Mouse (Mus musculus) embryonic facial prominence, embryonic 12.5 days (tissue): Measurements from ENCODE around the gene Pdcd11. TPM values are rescaled to one million over a fixed set of nuclear protein-coding genes. Genes with fewer than 3 reads are reported as not detected.

Experiments
- ATAC-seq: fragments of 200-750 bp; cut with Nextera tagmentation; 2 replicates; pipeline ENCODE4 v1.8.0; 2017; ENCODE audit not compliant: insufficient number of reproducible peaks, insufficient read depth, low FRiP score, low TSS enrichment
- H3K27ac ChIP-seq: fragments of 300-500 bp; sonication (generic); 2 replicates; pipeline ENCODE4 v1.5.1; 2016; ENCODE audit warnings: mild to moderate bottlenecking
- H3K27me3 ChIP-seq: fragments of 300-500 bp; sonication (generic); 2 replicates; pipeline ENCODE4 v1.6.1; 2016; ENCODE audit warnings: mild to moderate bottlenecking, moderate library complexity
- H3K36me3 ChIP-seq: fragments of 300-500 bp; sonication (generic); 2 replicates; pipeline ENCODE4 v1.6.1; 2016; ENCODE audit warnings: mild to moderate bottlenecking
- H3K4me1 ChIP-seq: fragments of 300-500 bp; sonication (generic); 2 replicates; pipeline ENCODE4 v1.6.1; 2016
- H3K4me2 ChIP-seq: fragments of 300-500 bp; sonication (generic); replicated peaks from 2 replicates; pipeline ENCODE4 v1.6.1; 2016; ENCODE audit warnings: mild to moderate bottlenecking, moderate library complexity
- H3K4me3 ChIP-seq: fragments of 300-500 bp; sonication (generic); 2 replicates; pipeline ENCODE4 v1.5.1; 2016; ENCODE audit warnings: mild to moderate bottlenecking
- H3K9ac ChIP-seq: fragments of 300-500 bp; sonication (generic); 2 replicates; pipeline ENCODE4 v1.6.1; 2016; ENCODE audit warnings: mild to moderate bottlenecking, moderate library complexity
- H3K9me3 ChIP-seq: fragments of 300-500 bp; sonication (generic); 2 replicates; pipeline ENCODE4 v1.6.1; 2016; ENCODE audit warnings: mild to moderate bottlenecking, moderate library complexity
- WGBS: fragments of 180-500 bp; shearing (Covaris S2); methylation state at CpG from one replicate; pipeline ENCODE4 v1.1.7; 2016; 5-methylcytosine and 5-hydroxymethylcytosine counted together
- polyA plus RNA-seq: library from polyadenylated mRNA; unstranded; fragments of >200 nt; fragmentation: Nextera tagmentation; extraction: Ambion mirVana; gene quantifications from 2 replicates; pipeline ENCODE4 v1.2.1, GENCODE M21; 2016

Pdcd11 gene
- polyA plus RNA-seq, 1 experiment from 2014 or later = 14.0 TPM

- Histone ChIP-seq H3K9me3 (no peaks in the 10 kb centered on the region), H3K4me2 (peak overlapping the region; percentile 53), H3K4me3 (peak overlapping the region; percentile 27), H3K27ac (no peak overlapping the region), H3K9ac (peak overlapping the region; percentile 33; the same call in 1 of the 2 replicates), H3K27me3 (0 out of 2 replicates have a peak, but pooled peaks cover 3% of the 10 kb centered on the region), H3K36me3 (no peaks in the 10 kb centered on the region), H3K4me1 (0 out of 2 replicates have a peak, but pooled peaks cover 4% of the 10 kb centered on the region)
- 24% methylated on average over 32 of the region's 32 CpGs for whole genome bisulfite sequencing
- ATAC-seq = no peak
These were observed 60.9 kb downstream of the Pdcd11 start for GRCm38 (mm10) chr19:47151332-47152061.

GRCm38 (mm10) chr19:47152062-47152369 lies 61.4 kb downstream of the Pdcd11 start:
- Histone ChIP-seq H3K27me3 (no peaks in the 10 kb centered on the region), H3K9ac (0 out of 2 replicates have a peak overlapping the region, but pooled peaks have one; percentile 33), H3K4me1 (0 out of 2 replicates have a peak, but pooled peaks cover 4% of the 10 kb centered on the region), H3K4me3 (peak overlapping the region; percentile 27), H3K4me2 (peak overlapping the region; percentile 53), H3K27ac (no peak overlapping the region), H3K36me3 (no peaks in the 10 kb centered on the region), H3K9me3 (no peaks in the 10 kb centered on the region)
- WGBS = 62% methylated on average over 12 of the region's 12 CpGs
- no peak for ATAC-seq

- no peak overlapping the region for H3K27ac ChIP-seq
- ATAC-seq = no peak
- no peaks in the 10 kb centered on the region for H3K9me3 ChIP-seq
- H3K36me3 ChIP-seq = no peaks in the 10 kb centered on the region
- no peak overlapping the region for H3K4me2 ChIP-seq
- no peak overlapping the region for H3K4me3 ChIP-seq
- WGBS = 88% methylated on average over 7 of the region's 7 CpGs
- H3K4me1 ChIP-seq = 0 out of 2 replicates have a peak, but pooled peaks cover 4% of the 10 kb centered on the region
- H3K27me3 ChIP-seq = no peaks in the 10 kb centered on the region
- no peak overlapping the region for H3K9ac ChIP-seq
These were observed 63.2 kb downstream of the Pdcd11 start for GRCm38 (mm10) chr19:47153767-47154166.

GRCm38 (mm10) chr19:47157664-47158063 lies 67.1 kb downstream of the Pdcd11 start, which contains the start of gene Calhm3:
Calhm3 (minus strand) TSS chr19:47157764.
- 81% methylated on average over 11 of the region's 11 CpGs for WGBS

GRCm38 (mm10) chr19:47161669-47162068 lies 71.1 kb downstream of the Pdcd11 start:
- no peak overlapping the region for H3K9ac ChIP-seq
- 65% methylated on average over 4 of the region's 4 CpGs for WGBS
- H3K4me1 ChIP-seq = no peaks in the 10 kb centered on the region
- no peaks in the 10 kb centered on the region for H3K36me3 ChIP-seq
- H3K27me3 ChIP-seq = no peaks in the 10 kb centered on the region
- H3K4me3 ChIP-seq = no peak overlapping the region
- H3K4me2 ChIP-seq = no peak overlapping the region
- no peak for ATAC-seq
- H3K9me3 ChIP-seq = no peaks in the 10 kb centered on the region
- no peak overlapping the region for H3K27ac ChIP-seq

More at GRCm38 (mm10) chr19:47157664-47158063, 67.1 kb downstream of the Pdcd11 start, which contains the start of gene Calhm3:
- Histone ChIP-seq H3K4me2 (no peak within 1 kb of the TSS), H3K27ac (no peak within 1 kb of the TSS), H3K9me3 (no peaks in the 10 kb centered on the region), H3K4me1 (no peaks in the 10 kb centered on the region), H3K27me3 (no peaks in the 10 kb centered on the region), H3K9ac (no peak within 1 kb of the TSS), H3K36me3 (no peaks in the 10 kb centered on the region), H3K4me3 (no peak within 1 kb of the TSS)
- no peak for ATAC-seq

GRCm38 (mm10) chr19:47163176-47163744 lies 72.7 kb downstream of the Pdcd11 start:
- Histone ChIP-seq H3K9ac (no peak overlapping the region), H3K4me1 (no peaks in the 10 kb centered on the region), H3K27ac (no peak overlapping the region), H3K36me3 (no peaks in the 10 kb centered on the region), H3K4me3 (no peak overlapping the region), H3K27me3 (no peaks in the 10 kb centered on the region; the same call in 1 of the 2 replicates), H3K4me2 (no peak overlapping the region), H3K9me3 (no peaks in the 10 kb centered on the region)
- 88% methylated on average over 6 of the region's 6 CpGs for WGBS
- ATAC-seq = no peak

- Histone ChIP-seq H3K9me3 (no peaks in the 10 kb centered on the region), H3K27me3 (no peaks in the 10 kb centered on the region; the same call in 1 of the 2 replicates), H3K36me3 (no peaks in the 10 kb centered on the region), H3K4me3 (no peak overlapping the region), H3K4me2 (no peak overlapping the region), H3K9ac (no peak overlapping the region), H3K4me1 (no peaks in the 10 kb centered on the region), H3K27ac (no peak overlapping the region)
- no peak for ATAC-seq
- 41% methylated on average over 3 of the region's 3 CpGs for WGBS
These were observed 76.2 kb downstream of the Pdcd11 start for GRCm38 (mm10) chr19:47166758-47167157.

GRCm38 (mm10) chr19:47167617-47168214 lies 77.1 kb downstream of the Pdcd11 start:
- H3K4me2 ChIP-seq = peak overlapping the region; percentile 18; the same call in 1 of the 2 replicates
- no peak overlapping the region for H3K9ac ChIP-seq
- no peak overlapping the region for H3K27ac ChIP-seq
- no peaks in the 10 kb centered on the region; the same call in 1 of the 2 replicates for H3K27me3 ChIP-seq
- H3K4me3 ChIP-seq = no peak overlapping the region
- H3K4me1 ChIP-seq = no peaks in the 10 kb centered on the region
- 46% methylated on average over 7 of the region's 7 CpGs for WGBS
- H3K9me3 ChIP-seq = no peaks in the 10 kb centered on the region
- no peak for ATAC-seq
- no peaks in the 10 kb centered on the region for H3K36me3 ChIP-seq

- no peak for ATAC-seq
- Histone ChIP-seq H3K36me3 (no peaks in the 10 kb centered on the region), H3K4me2 (peak overlapping the region; percentile 18), H3K27ac (no peak overlapping the region), H3K4me1 (no peaks in the 10 kb centered on the region), H3K9me3 (no peaks in the 10 kb centered on the region), H3K4me3 (no peak overlapping the region), H3K9ac (no peak overlapping the region), H3K27me3 (no peaks in the 10 kb centered on the region; the same call in 1 of the 2 replicates)
- WGBS = 10% methylated on average over 13 of the region's 13 CpGs
These were observed 77.7 kb downstream of the Pdcd11 start for GRCm38 (mm10) chr19:47168223-47168622.

- Histone ChIP-seq H3K9ac (no peak overlapping the region), H3K36me3 (no peaks in the 10 kb centered on the region), H3K27me3 (no peaks in the 10 kb centered on the region; the same call in 1 of the 2 replicates), H3K4me1 (no peaks in the 10 kb centered on the region), H3K4me2 (peak overlapping the region; percentile 18; the same call in 1 of the 2 replicates), H3K9me3 (no peaks in the 10 kb centered on the region), H3K4me3 (no peak overlapping the region), H3K27ac (no peak overlapping the region)
- ATAC-seq = peak; percentile 67; the same call in 1 of the 2 replicates
- 23% methylated on average over 11 of the region's 11 CpGs for WGBS
These were observed 78.3 kb downstream of the Pdcd11 start for GRCm38 (mm10) chr19:47168793-47169412.

- 46% methylated on average over 3 of the region's 3 CpGs for WGBS
- Histone ChIP-seq H3K4me1 (peaks cover 3% of the 10 kb centered on the region), H3K9me3 (no peaks in the 10 kb centered on the region), H3K4me2 (no peak overlapping the region), H3K27ac (no peak overlapping the region), H3K36me3 (no peaks in the 10 kb centered on the region), H3K27me3 (peaks cover 15% of the 10 kb centered on the region), H3K9ac (no peak overlapping the region), H3K4me3 (no peak overlapping the region)
- ATAC-seq = no peak
These were observed 83.9 kb downstream of the Pdcd11 start for GRCm38 (mm10) chr19:47174515-47174914.
